Mouse (Mus musculus) forebrain, embryonic 12.5 days (tissue): ENCODE measurements at regions not wholly inside any gene's neighbourhood (a gene's known extent, or its start where the extent isn't known, plus 50 kb on each side); places are given as distances from the start of the nearest gene placed in this dataset.
A peak's percentile ranks its signal among the peaks of the same experiment; 100 is the strongest.

Source experiments
- ATAC-seq: fragments of 200-750 bp; cut with Nextera tagmentation; 2 replicates; pipeline ENCODE4 v1.8.0; 2017; ENCODE audit warnings: moderate TSS enrichment; ENCODE audit not compliant: low FRiP score
- H3K27ac ChIP-seq: fragments of 300-500 bp; sonication (generic); 2 replicates; pipeline ENCODE4 v1.5.1; 2016; ENCODE audit warnings: mild to moderate bottlenecking
- H3K27me3 ChIP-seq: fragments of 300-500 bp; sonication (generic); 2 replicates; pipeline ENCODE4 v1.6.1; 2016; ENCODE audit warnings: mild to moderate bottlenecking
- H3K36me3 ChIP-seq: fragments of 300-500 bp; sonication (generic); replicated peaks from 2 replicates; pipeline ENCODE4 v1.6.1; 2016; ENCODE audit warnings: mild to moderate bottlenecking
- H3K4me1 ChIP-seq: fragments of 300-500 bp; sonication (generic); 2 replicates; pipeline ENCODE4 v1.6.1; 2016
- H3K4me2 ChIP-seq: fragments of 300-500 bp; sonication (generic); 2 replicates; pipeline ENCODE4 v1.6.1; 2016; ENCODE audit warnings: mild to moderate bottlenecking, moderate library complexity
- H3K4me3 ChIP-seq: fragments of 300-500 bp; sonication (generic); replicated peaks from 2 replicates; pipeline ENCODE4 v1.5.1; 2016; ENCODE audit warnings: mild to moderate bottlenecking
- H3K9ac ChIP-seq: fragments of 300-500 bp; sonication (generic); 2 replicates; pipeline ENCODE4 v1.6.1; 2016; ENCODE audit warnings: mild to moderate bottlenecking
- H3K9me3 ChIP-seq: fragments of 300-500 bp; sonication (generic); 2 replicates; pipeline ENCODE4 v1.6.1; 2016
- WGBS: fragments of 180-500 bp; shearing (Covaris S2); methylation state at CpG from one replicate; pipeline ENCODE4 v1.1.7; 2016; 5-methylcytosine and 5-hydroxymethylcytosine counted together

DNA sequence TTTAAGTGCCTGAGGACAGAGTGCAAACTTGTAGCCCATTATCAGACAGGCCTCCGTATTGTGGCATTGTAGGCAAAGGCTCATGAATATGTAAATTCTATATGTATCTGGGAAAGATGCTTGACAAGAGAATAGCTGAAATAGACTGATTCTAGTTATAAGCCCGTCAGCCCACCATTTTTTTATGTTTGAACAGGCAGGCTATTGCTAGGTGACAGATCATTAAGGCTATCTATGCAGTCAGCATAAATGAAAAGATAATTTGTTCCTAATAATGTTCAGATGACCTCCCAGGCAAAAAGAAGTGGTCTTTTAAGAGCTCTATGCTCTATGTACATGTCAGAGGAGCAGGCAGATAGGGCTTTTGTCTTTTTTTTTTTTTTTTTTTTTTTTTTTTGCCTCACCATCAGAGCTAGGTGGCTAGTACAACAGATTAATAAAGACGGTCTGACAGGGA lies 241.6 kb downstream of the Gm11487 start:
- Histone ChIP-seq H3K4me3 (no peak overlapping the region), H3K36me3 (no peaks in the 10 kb centered on the region), H3K4me1 (no peaks in the 10 kb centered on the region), H3K9ac (no peak overlapping the region), H3K4me2 (no peak overlapping the region), H3K27me3 (no peaks in the 10 kb centered on the region), H3K27ac (no peak overlapping the region), H3K9me3 (no peaks in the 10 kb centered on the region)
- ATAC-seq: peak; percentile 87
- WGBS: 34% methylated on average over 3 of the region's 3 CpGs
